Mouse (Mus musculus) forebrain, embryonic 13.5 days (tissue): ENCODE results near the gene Agbl5. TPM values are rescaled to one million over a fixed set of nuclear protein-coding genes. Genes with fewer than 3 reads are reported as not detected.

Experiments
- ATAC-seq: fragments of 200-750 bp; cut with Nextera tagmentation; 2 replicates; pipeline ENCODE4 v1.8.0; 2017
- H3K27ac ChIP-seq: fragments of 300-500 bp; sonication (generic); 2 replicates; pipeline ENCODE4 v1.5.1; 2015; ENCODE audit warnings: inconsistent platforms, mild to moderate bottlenecking, moderate library complexity
- H3K27me3 ChIP-seq: fragments of 300-500 bp; sonication (generic); 2 replicates; pipeline ENCODE4 v1.6.1; 2015; ENCODE audit warnings: mild to moderate bottlenecking, inconsistent platforms
- H3K36me3 ChIP-seq: fragments of 300-500 bp; sonication (generic); 2 replicates; pipeline ENCODE4 v1.6.1; 2015; ENCODE audit warnings: mild to moderate bottlenecking, inconsistent platforms; ENCODE audit not compliant: poor library complexity, severe bottlenecking
- H3K4me1 ChIP-seq: fragments of 300-500 bp; sonication (generic); 2 replicates; pipeline ENCODE4 v1.6.1; 2015; ENCODE audit warnings: inconsistent platforms
- H3K4me2 ChIP-seq: fragments of 300-500 bp; sonication (generic); 2 replicates; pipeline ENCODE4 v1.6.1; 2015; ENCODE audit warnings: inconsistent platforms, mild to moderate bottlenecking, moderate library complexity
- H3K4me3 ChIP-seq: fragments of 300-500 bp; sonication (generic); 2 replicates; pipeline ENCODE4 v1.5.1; 2015; ENCODE audit warnings: mild to moderate bottlenecking, inconsistent platforms
- H3K9ac ChIP-seq: fragments of 300-500 bp; sonication (generic); 2 replicates; pipeline ENCODE4 v1.6.1; 2015; ENCODE audit warnings: mild to moderate bottlenecking, inconsistent platforms
- H3K9me3 ChIP-seq: fragments of 300-500 bp; sonication (generic); replicated peaks from 2 replicates; pipeline ENCODE4 v1.6.1; 2016; ENCODE audit warnings: inconsistent platforms
- WGBS: fragments of 180-500 bp; shearing (Covaris S2); methylation state at CpG from one replicate; pipeline ENCODE4 v1.1.7; 2015; 5-methylcytosine and 5-hydroxymethylcytosine counted together
- polyA plus RNA-seq: library from polyadenylated mRNA; unstranded; fragments of >200 nt; fragmentation: Nextera tagmentation; extraction: Ambion mirVana; gene quantifications from 2 replicates; pipeline ENCODE4 v1.2.1, GENCODE M21; 2015

Agbl5 gene
- polyA plus RNA-seq = 22.7 and 25.3 TPM in 2 replicates

GRCm38 (mm10) chr5:30888337-30889087, at the start of gene Agbl5:
Gene Agbl5, plus strand, starts transcription at chr5:30888694.
- peaks cover 23% of the 10 kb centered on the region for H3K4me1 ChIP-seq
- ATAC-seq = peak; percentile 94
- under 1% methylated on average over 40 of the region's 42 CpGs for WGBS
- peak within 1 kb of the TSS; percentile 76 for H3K4me2 ChIP-seq
- peak within 1 kb of the TSS; percentile 83 for H3K4me3 ChIP-seq
- peaks cover 31% of the 10 kb centered on the region for H3K36me3 ChIP-seq
- peak within 1 kb of the TSS; percentile 87 for H3K9ac ChIP-seq
- H3K27ac ChIP-seq = peak within 1 kb of the TSS; percentile 98
- no peaks in the 10 kb centered on the region for H3K27me3 ChIP-seq
- H3K9me3 ChIP-seq = no peaks in the 10 kb centered on the region

DNA sequence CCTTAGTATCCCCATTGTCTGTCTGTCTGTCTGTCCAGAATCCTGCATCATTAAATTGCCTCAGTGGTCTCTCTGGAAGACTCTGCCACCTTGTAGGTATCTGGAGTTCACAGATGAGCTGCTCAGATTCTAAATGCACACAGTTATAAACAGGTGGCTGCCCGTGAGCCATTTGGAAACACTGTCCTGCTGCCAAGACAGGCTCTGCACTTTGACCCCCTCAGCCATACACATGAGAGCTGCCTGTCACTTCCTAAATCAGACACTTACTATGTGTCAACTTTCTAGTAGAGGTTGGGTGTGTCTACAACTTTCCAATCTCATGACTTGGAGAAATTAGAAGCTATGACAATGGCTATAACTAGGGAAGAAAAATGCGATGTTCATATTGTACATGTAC, 48.8 kb upstream of the Agbl5 start:
- 87% methylated on average over 2 of the region's 2 CpGs for WGBS
- Histone ChIP-seq H3K9ac (no peak overlapping the region), H3K4me3 (no peak overlapping the region), H3K9me3 (peaks cover 12% of the 10 kb centered on the region; the same call in 1 of the 2 replicates), H3K4me2 (no peak overlapping the region), H3K27me3 (no peaks in the 10 kb centered on the region), H3K4me1 (no peaks in the 10 kb centered on the region), H3K27ac (no peak overlapping the region), H3K36me3 (peaks cover 19% of the 10 kb centered on the region)
- ATAC-seq = no peak

GRCm38 (mm10) chr5:30841896-30842295, 46.6 kb upstream of the Agbl5 start:
- no peak overlapping the region for H3K4me2 ChIP-seq
- 61% methylated on average over 3 of the region's 3 CpGs for WGBS
- H3K27ac ChIP-seq = no peak overlapping the region
- no peak overlapping the region for H3K9ac ChIP-seq
- H3K27me3 ChIP-seq = no peaks in the 10 kb centered on the region
- H3K9me3 ChIP-seq = peaks cover 4% of the 10 kb centered on the region; the same call in 1 of the 2 replicates
- ATAC-seq = no peak
- H3K36me3 ChIP-seq = peaks cover 13% of the 10 kb centered on the region
- no peak overlapping the region for H3K4me3 ChIP-seq
- H3K4me1 ChIP-seq = no peaks in the 10 kb centered on the region

- H3K9me3 ChIP-seq = no peaks in the 10 kb centered on the region
- H3K27ac ChIP-seq = no peak overlapping the region
- no peaks in the 10 kb centered on the region for H3K27me3 ChIP-seq
- H3K36me3 ChIP-seq = no peaks in the 10 kb centered on the region
- H3K4me1 ChIP-seq = peaks cover 13% of the 10 kb centered on the region; the same call in 1 of the 2 replicates
- ATAC-seq = no peak
- no peak overlapping the region for H3K4me2 ChIP-seq
- no peak overlapping the region for H3K9ac ChIP-seq
- H3K4me3 ChIP-seq = no peak overlapping the region
- 74% methylated on average over 6 of the region's 6 CpGs for WGBS
These were observed 38.5 kb upstream of the Agbl5 start for GRCm38 (mm10) chr5:30849891-30850555.

GRCm38 (mm10) chr5:30850556-30850925, 38.0 kb upstream of the Agbl5 start:
- Histone ChIP-seq H3K4me3 (no peak overlapping the region), H3K4me2 (no peak overlapping the region), H3K9me3 (no peaks in the 10 kb centered on the region), H3K9ac (no peak overlapping the region), H3K36me3 (no peaks in the 10 kb centered on the region), H3K4me1 (peaks cover 13% of the 10 kb centered on the region; the same call in 1 of the 2 replicates), H3K27me3 (no peaks in the 10 kb centered on the region), H3K27ac (no peak overlapping the region)
- WGBS = 63% methylated on average over 2 of the region's 2 CpGs
- no peak for ATAC-seq

DNA sequence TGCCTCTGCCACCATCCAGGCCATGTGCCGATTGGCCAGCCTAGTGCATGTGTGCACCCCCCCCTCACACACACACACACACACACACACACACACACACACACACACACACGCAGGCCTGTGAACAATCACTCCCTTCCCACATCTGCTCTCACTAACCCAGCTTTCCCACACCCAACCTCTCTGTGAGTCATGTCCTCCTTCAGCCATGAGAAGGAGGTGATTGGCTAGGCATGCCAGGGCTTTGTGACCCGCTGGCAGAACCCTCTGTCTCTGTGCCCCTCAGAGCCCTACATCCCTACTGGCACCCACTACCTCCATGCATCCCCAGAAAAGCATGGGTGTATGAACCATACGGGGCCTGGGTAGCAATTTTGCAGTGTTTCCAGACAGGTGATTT, 35.0 kb upstream of the Agbl5 start:
- Histone ChIP-seq H3K4me2 (no peak overlapping the region), H3K36me3 (no peaks in the 10 kb centered on the region), H3K4me3 (no peak overlapping the region), H3K4me1 (peaks cover 13% of the 10 kb centered on the region; the same call in 1 of the 2 replicates), H3K27ac (no peak overlapping the region), H3K9ac (no peak overlapping the region), H3K27me3 (no peaks in the 10 kb centered on the region), H3K9me3 (no peaks in the 10 kb centered on the region)
- ATAC-seq = no peak
- 92% methylated on average over 4 of the region's 4 CpGs for WGBS

- Histone ChIP-seq H3K36me3 (no peaks in the 10 kb centered on the region), H3K9me3 (no peaks in the 10 kb centered on the region), H3K9ac (no peak overlapping the region), H3K4me1 (0 out of 2 replicates have a peak, but pooled peaks cover 7% of the 10 kb centered on the region), H3K27me3 (no peaks in the 10 kb centered on the region), H3K27ac (no peak overlapping the region), H3K4me2 (no peak overlapping the region), H3K4me3 (no peak overlapping the region)
- no peak for ATAC-seq
- 58% methylated on average over 3 of the region's 3 CpGs for WGBS
These were observed 32.8 kb upstream of the Agbl5 start for GRCm38 (mm10) chr5:30855674-30856073.

DNA sequence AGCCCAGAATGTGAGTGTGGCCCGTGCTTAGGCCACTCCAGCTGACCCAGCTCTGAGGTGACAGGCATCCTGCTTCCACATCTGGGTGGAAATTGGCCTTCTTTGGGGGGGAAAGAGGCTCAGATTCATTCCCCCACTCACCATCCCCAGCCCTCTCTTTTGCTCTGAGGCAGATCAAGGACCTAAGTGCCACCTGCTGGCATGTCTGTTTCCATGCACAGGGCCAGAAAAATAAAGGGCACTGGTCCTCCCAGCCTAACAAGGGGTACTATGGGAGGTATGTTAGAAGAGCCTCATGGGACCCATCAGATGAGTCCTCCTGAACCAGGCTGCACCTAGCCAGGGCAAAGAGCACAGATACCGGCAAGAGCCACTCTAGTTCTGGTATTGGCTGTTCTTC, 32.4 kb upstream of the Agbl5 start:
- no peaks in the 10 kb centered on the region for H3K27me3 ChIP-seq
- 89% methylated on average over 2 of the region's 2 CpGs for WGBS
- 0 out of 2 replicates have a peak, but pooled peaks cover 3% of the 10 kb centered on the region for H3K4me1 ChIP-seq
- no peak for ATAC-seq
- H3K4me3 ChIP-seq = no peak overlapping the region
- H3K4me2 ChIP-seq = no peak overlapping the region
- no peak overlapping the region for H3K9ac ChIP-seq
- no peaks in the 10 kb centered on the region for H3K36me3 ChIP-seq
- no peaks in the 10 kb centered on the region for H3K9me3 ChIP-seq
- H3K27ac ChIP-seq = no peak overlapping the region

GRCm38 (mm10) chr5:30863852-30864251, 24.6 kb upstream of the Agbl5 start:
- Histone ChIP-seq H3K9me3 (no peaks in the 10 kb centered on the region), H3K27ac (no peak overlapping the region), H3K4me3 (no peak overlapping the region), H3K36me3 (peaks cover 54% of the 10 kb centered on the region), H3K9ac (no peak overlapping the region), H3K4me2 (no peak overlapping the region), H3K27me3 (no peaks in the 10 kb centered on the region), H3K4me1 (peaks cover under 1% of the 10 kb centered on the region; the same call in 1 of the 2 replicates)
- ATAC-seq = no peak
- WGBS = 38% methylated on average over 4 of the region's 4 CpGs

- H3K36me3 ChIP-seq = peaks cover 54% of the 10 kb centered on the region
- 54% methylated on average over 15 of the region's 15 CpGs for WGBS
These were observed 24.2 kb upstream of the Agbl5 start for GRCm38 (mm10) chr5:30864322-30864721.

GRCm38 (mm10) chr5:30866871-30867270, 21.6 kb upstream of the Agbl5 start:
- peaks cover 60% of the 10 kb centered on the region for H3K36me3 ChIP-seq
- H3K27me3 ChIP-seq = no peaks in the 10 kb centered on the region
- ATAC-seq = no peak
- H3K4me3 ChIP-seq = no peak overlapping the region
- no peak overlapping the region for H3K9ac ChIP-seq
- no peaks in the 10 kb centered on the region for H3K9me3 ChIP-seq
- WGBS = 88% methylated on average over 3 of the region's 3 CpGs
- peaks cover 19% of the 10 kb centered on the region for H3K4me1 ChIP-seq
- H3K27ac ChIP-seq = no peak overlapping the region
- no peak overlapping the region for H3K4me2 ChIP-seq

More at GRCm38 (mm10) chr5:30864322-30864721, 24.2 kb upstream of the Agbl5 start:
- Histone ChIP-seq H3K27me3 (no peaks in the 10 kb centered on the region), H3K9ac (no peak overlapping the region), H3K4me1 (peaks cover 4% of the 10 kb centered on the region; the same call in 1 of the 2 replicates), H3K9me3 (no peaks in the 10 kb centered on the region), H3K27ac (no peak overlapping the region), H3K4me3 (no peak overlapping the region), H3K4me2 (no peak overlapping the region)
- ATAC-seq = no peak

DNA sequence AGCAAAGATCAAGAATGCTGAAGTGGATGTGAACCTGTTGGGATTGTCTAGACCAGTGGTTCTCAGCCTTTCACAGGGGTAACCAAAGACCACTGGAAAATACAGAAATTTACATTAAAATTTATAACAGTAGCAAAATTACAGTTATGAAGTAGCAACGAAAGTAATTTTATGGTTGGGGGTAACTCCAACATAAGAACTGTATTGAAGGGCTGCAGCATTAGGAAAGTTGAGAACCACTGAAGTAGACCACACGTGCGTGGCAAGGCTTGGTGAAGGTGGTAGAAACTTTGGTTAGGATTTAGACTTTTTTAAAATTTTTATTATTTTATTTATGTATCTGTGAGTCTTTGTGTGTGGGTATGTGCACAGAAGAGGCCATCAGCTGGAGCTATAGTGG, 20.8 kb upstream of the Agbl5 start, which contains the start of gene Tmem214:
Gene Tmem214 (plus strand): TSS at position 301 of the 400 bp plus-strand sequence.
- Histone ChIP-seq H3K4me3 (no peak within 1 kb of the TSS), H3K4me1 (peaks cover 19% of the 10 kb centered on the region), H3K36me3 (peaks cover 61% of the 10 kb centered on the region), H3K4me2 (peak within 1 kb of the TSS; percentile 91; the same call in 1 of the 2 replicates), H3K27ac (no peak within 1 kb of the TSS), H3K9me3 (no peaks in the 10 kb centered on the region), H3K9ac (no peak within 1 kb of the TSS), H3K27me3 (no peaks in the 10 kb centered on the region)
- 96% methylated on average over 3 of the region's 3 CpGs for WGBS
- no peak for ATAC-seq
